Mouse (Mus musculus) heart, embryonic 14.5 days (tissue): Measurements from ENCODE around the gene Tmem219. TPM values are rescaled to one million over a fixed set of nuclear protein-coding genes. Genes with fewer than 3 reads are reported as not detected.
"Not testable (repeated sequence)": the region's sequence is repeated elsewhere in the genome, so short reads cannot be mapped to it uniquely, and the experiment has no call there.

Experiments
- ATAC-seq: fragments of 200-750 bp; cut with Nextera tagmentation; 2 replicates; pipeline ENCODE4 v1.8.0; 2017; ENCODE audit warnings: low read depth, moderate TSS enrichment; ENCODE audit not compliant: insufficient number of reproducible peaks, insufficient read depth, low FRiP score
- H3K27ac ChIP-seq, 2 experiments: fragments of 200-500 bp in 1 of 2; fragments of 300-500 bp in 1 of 2; sonication (generic) in 1 of 2; replicated peaks in 1 of 2; 2 replicates each; pipeline ENCODE4 v1.5.1; 2012 to 2014; ENCODE audit warnings: low read depth in 2 of 2, low read length in 2 of 2, control low read depth in 1 of 2, mild to moderate bottlenecking in 1 of 2, mixed read lengths in 1 of 2; ENCODE audit not compliant: control insufficient read depth in 1 of 2, insufficient read depth in 1 of 2
- H3K27me3 ChIP-seq: fragments of 300-500 bp; sonication (generic); 2 replicates; pipeline ENCODE4 v1.6.1; 2014; ENCODE audit warnings: mild to moderate bottlenecking, low read length, control low read depth; ENCODE audit not compliant: control insufficient read depth, insufficient read depth
- H3K36me3 ChIP-seq: fragments of 300-500 bp; sonication (generic); 2 replicates; pipeline ENCODE4 v1.6.1; 2014; ENCODE audit warnings: mild to moderate bottlenecking, control low read depth, low read length, mixed read lengths; ENCODE audit not compliant: control insufficient read depth, insufficient read depth
- H3K4me1 ChIP-seq, 2 experiments: fragments of 200-500 bp in 1 of 2; fragments of 300-500 bp in 1 of 2; sonication (generic) in 1 of 2; 2 replicates each; pipeline ENCODE4 v1.6.1; 2012 to 2014; ENCODE audit warnings: low read length in 2 of 2, control low read depth in 1 of 2, mixed read lengths in 1 of 2; ENCODE audit not compliant: control insufficient read depth in 2 of 2, insufficient read depth in 2 of 2
- H3K4me2 ChIP-seq: fragments of 300-500 bp; sonication (generic); 2 replicates; pipeline ENCODE4 v1.6.1; 2014; ENCODE audit warnings: mild to moderate bottlenecking, low read length
- H3K4me3 ChIP-seq, 2 experiments: fragments of 200-500 bp in 1 of 2; fragments of 300-500 bp in 1 of 2; sonication (generic) in 1 of 2; 2 replicates each; pipeline ENCODE4 v1.5.1; 2012 to 2014; ENCODE audit warnings: low read length in 2 of 2, mild to moderate bottlenecking in 2 of 2, control low read depth in 1 of 2, low read depth in 1 of 2, moderate library complexity in 1 of 2; ENCODE audit not compliant: control insufficient read depth in 1 of 2, insufficient read depth in 1 of 2
- H3K9ac ChIP-seq: fragments of 300-500 bp; sonication (generic); 2 replicates; pipeline ENCODE4 v1.6.1; 2014; ENCODE audit warnings: mild to moderate bottlenecking, low read length
- H3K9me3 ChIP-seq: fragments of 300-500 bp; sonication (generic); 2 replicates; pipeline ENCODE4 v1.6.1; 2016; ENCODE audit warnings: low read length, control low read depth; ENCODE audit not compliant: control insufficient read depth
- WGBS: fragments of 180-500 bp; shearing (Covaris S2); extraction: QIAGEN DNeasy Blood & Tissue Kit; methylation state at CpG from one replicate; pipeline ENCODE4 v1.1.7; 2014; 5-methylcytosine and 5-hydroxymethylcytosine counted together
- polyA plus RNA-seq: library from polyadenylated mRNA; unstranded; fragments of >200 nt; fragmentation: Nextera tagmentation; extraction: Ambion mirVana; gene quantifications from 2 replicates; pipeline ENCODE4 v1.2.1, GENCODE M21; 2014

Gene Tmem219
- polyA plus RNA-seq, 1 experiment from 2014 or later, result 21.6 TPM

GRCm38 (mm10) chr7:126919973-126920372, 2.7 kb downstream of the Tmem219 start:
- Histone ChIP-seq H3K27me3 (no peaks in the 10 kb centered on the region), H3K4me1 (0 out of 4 replicates have a peak, but pooled peaks cover 0 to 6% of the 10 kb centered on the region in 2 experiments), H3K27ac (no peak overlapping the region), H3K4me3 (no peak overlapping the region), H3K9me3 (no peaks in the 10 kb centered on the region), H3K4me2 (no peak overlapping the region), H3K36me3 (no peaks in the 10 kb centered on the region), H3K9ac (no peak overlapping the region)
- WGBS, result 78% methylated on average over 4 of the region's 4 CpGs
- ATAC-seq, result no peak

- 45% methylated on average over 4 of the region's 4 CpGs for WGBS
- H3K27ac ChIP-seq, H3K27me3 ChIP-seq, ATAC-seq, H3K36me3 ChIP-seq, H3K9ac ChIP-seq, H3K4me2 ChIP-seq, H3K4me1 ChIP-seq, H3K4me3 ChIP-seq, H3K9me3 ChIP-seq: not testable (repeated sequence)
Measured at GRCm38 (mm10) chr7:126918356-126918755, 4.4 kb downstream of the Tmem219 start.

GRCm38 (mm10) chr7:126914844-126915243, 7.9 kb downstream of the Tmem219 start:
- H3K4me1 ChIP-seq, result no peaks in the 10 kb centered on the region
- H3K4me2 ChIP-seq, result no peak overlapping the region
- no peaks in the 10 kb centered on the region for H3K36me3 ChIP-seq
- no peaks in the 10 kb centered on the region for H3K27me3 ChIP-seq
- no peaks in the 10 kb centered on the region for H3K9me3 ChIP-seq
- H3K9ac ChIP-seq, result no peak overlapping the region
- 64% methylated on average over 3 of the region's 3 CpGs for WGBS
- ATAC-seq, result no peak
- H3K4me3 ChIP-seq, result no peak overlapping the region
- H3K27ac ChIP-seq, result no peak overlapping the region

DNA sequence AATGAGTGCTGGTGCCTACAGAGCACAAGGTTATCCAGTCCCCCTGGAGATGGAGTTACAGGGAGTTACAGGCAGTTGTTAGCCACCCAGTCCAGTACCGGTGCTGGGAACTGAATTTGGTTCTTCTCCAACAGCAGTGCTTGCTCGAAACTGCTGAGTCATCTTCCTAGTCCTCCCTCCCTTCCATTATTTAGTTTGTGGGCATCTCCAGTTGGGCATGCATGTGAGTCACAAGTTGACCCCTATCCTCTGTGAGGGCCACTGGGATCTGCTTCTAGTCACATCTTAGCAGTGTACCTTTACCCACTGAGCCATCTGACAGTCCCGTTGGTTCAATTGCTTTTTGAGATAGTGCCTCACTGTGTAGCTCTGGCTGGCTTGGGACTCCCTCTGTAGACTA, 17.1 kb downstream of the Tmem219 start:
- Histone ChIP-seq H3K36me3 (no peaks in the 10 kb centered on the region), H3K27me3 (no peaks in the 10 kb centered on the region), H3K27ac (no peak overlapping the region), H3K4me2 (no peak overlapping the region), H3K4me3 (no peak overlapping the region), H3K4me1 (no peaks in the 10 kb centered on the region), H3K9me3 (no peaks in the 10 kb centered on the region), H3K9ac (no peak overlapping the region)
- ATAC-seq, result no peak
- WGBS, result 61% methylated on average over 3 of the region's 3 CpGs

GRCm38 (mm10) chr7:126899781-126900180, 22.9 kb downstream of the Tmem219 start:
- not testable (repeated sequence) for H3K4me3 ChIP-seq, ATAC-seq, H3K4me2 ChIP-seq, H3K27me3 ChIP-seq, H3K36me3 ChIP-seq, H3K9me3 ChIP-seq, H3K27ac ChIP-seq, H3K9ac ChIP-seq
- H3K4me1 ChIP-seq, result peaks cover 6 to 13% of the 10 kb centered on the region in 2 experiments
- 90% methylated on average over 7 of the region's 9 CpGs for WGBS

DNA sequence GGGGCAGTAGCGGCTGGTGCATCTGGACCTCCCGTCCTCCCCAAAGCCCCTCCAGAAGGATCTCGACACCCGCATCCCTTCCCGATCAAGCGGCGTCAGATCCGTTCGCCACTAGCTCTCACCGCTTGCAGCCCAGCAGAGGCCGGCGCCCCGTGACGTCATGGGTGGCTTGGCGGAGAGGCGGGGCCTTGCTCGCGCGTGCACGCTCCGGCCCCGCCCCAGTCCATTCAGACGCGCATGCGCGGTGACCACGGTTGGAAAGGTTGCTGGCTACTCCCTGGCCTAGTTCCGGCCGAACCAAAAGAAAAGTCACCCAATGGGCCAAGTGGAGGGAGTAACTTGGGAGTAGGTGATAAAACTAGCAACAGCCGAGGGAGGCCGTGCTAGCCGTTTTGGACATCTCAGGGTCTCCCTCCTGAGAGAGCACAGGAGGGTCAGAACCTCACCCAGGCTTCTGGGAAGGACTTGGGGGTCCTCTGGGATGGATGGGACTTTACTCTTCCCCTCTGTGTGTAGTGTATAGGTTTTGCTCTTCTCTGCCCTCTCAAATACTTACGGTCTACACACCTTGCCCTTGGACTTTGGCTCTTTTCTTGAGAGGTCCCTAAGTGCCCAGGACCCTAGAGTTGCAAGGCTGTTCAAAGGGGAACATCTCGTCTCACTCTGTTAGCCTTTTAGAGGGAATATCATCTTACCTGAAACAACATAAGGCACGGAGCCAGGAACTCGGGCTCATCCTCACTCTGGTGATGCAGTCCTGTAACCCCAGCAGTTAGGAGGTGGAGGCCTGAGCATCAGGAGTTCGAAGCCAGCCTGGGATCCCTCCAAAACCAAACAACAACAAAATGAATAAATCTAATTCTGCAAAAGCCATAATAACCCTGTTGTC, 24.4 kb downstream of the Tmem219 start:
- H3K27me3 ChIP-seq, result no peaks in the 10 kb centered on the region
- peak overlapping the region; percentile 76 for H3K4me2 ChIP-seq
- 0 out of 2 replicates have a peak, but pooled peaks cover 4% of the 10 kb centered on the region for H3K36me3 ChIP-seq
- peak; percentile 94 for ATAC-seq
- no peaks in the 10 kb centered on the region for H3K9me3 ChIP-seq
- 11% methylated on average over 37 of the region's 37 CpGs for WGBS
- peak overlapping the region; percentile 67 to 72 for H3K4me3 ChIP-seq
- H3K4me1 ChIP-seq, result peaks cover 6 to 13% of the 10 kb centered on the region in 2 experiments
- peak overlapping the region; percentile 34 to 80; a peak in 3 of 4 replicates for H3K27ac ChIP-seq
- H3K9ac ChIP-seq, result peak overlapping the region; percentile 83

GRCm38 (mm10) chr7:126897390-126898101, 25.2 kb downstream of the Tmem219 start:
- 21% methylated on average over 16 of the region's 16 CpGs for WGBS
- ATAC-seq, result peak; percentile 75; the same call in 1 of the 2 replicates

More at GRCm38 (mm10) chr7:126897390-126898101, 25.2 kb downstream of the Tmem219 start:
- peak overlapping the region; percentile 34 to 80; a peak in 3 of 4 replicates for H3K27ac ChIP-seq
- peak overlapping the region; percentile 83 for H3K9ac ChIP-seq
- peaks cover 6 to 13% of the 10 kb centered on the region in 2 experiments for H3K4me1 ChIP-seq
- no peaks in the 10 kb centered on the region for H3K27me3 ChIP-seq
- H3K9me3 ChIP-seq, result no peaks in the 10 kb centered on the region
- H3K4me3 ChIP-seq, result peak overlapping the region; percentile 67 to 72
- peak overlapping the region; percentile 76 for H3K4me2 ChIP-seq
- H3K36me3 ChIP-seq, result 0 out of 2 replicates have a peak, but pooled peaks cover 4% of the 10 kb centered on the region
